Comparison of ENCODE assay signal across 8 mouse cellular contexts in genomic region chr9:20878041-20878709, GRCm38 (mm10). TPM values are rescaled to one million over a fixed set of nuclear protein-coding genes. Genes with fewer than 3 reads are reported as not detected.
DNase-seq lines count a peak whose midpoint lies in the region; ATAC-seq and TF ChIP-seq lines count a peak whose summit lies in the region.

No protein-coding gene starts in this region.

- intact Hi-C loops in heart, postnatal 25 days (cut with DNase I) = no loop called here

- ATAC-seq in forebrain, embryonic 15.5 days (replicated peaks) = peak; percentile 95
- ATAC-seq in neutrophil, adult 5-6 weeks (ENCODE audit: extremely low read depth, insufficient number of reproducible peaks, low FRiP score, poor library complexity, severe bottlenecking) = peak; percentile 73

- peak; percentile 97 for DNase-seq in ES-E14 (ENCODE audit: low read depth, low spot score)
- peak; percentile 100 for DNase-seq in cerebellum, adult 11-12 months
- peak; percentile 100 for DNase-seq in heart, postnatal 25 days (ENCODE audit: low spot score)
- peak; percentile 99 to 100 for DNase-seq in layer of hippocampus, adult 18-20 months (ENCODE audit: low spot score in 2 of 2)
- DNase-seq in lung, adult 2 months = peak; percentile 99
- peak; percentile 98 to 99 for DNase-seq in thymus, adult 18-20 months

- H3K27me3 ChIP-seq in forebrain, embryonic 15.5 days = no peaks in the 10 kb centered on the region

- H3K36me3 ChIP-seq in ES-E14 (ENCODE audit: control insufficient read depth, insufficient read depth, low read length, poor library complexity, severe bottlenecking) = peaks cover 7% of the 10 kb centered on the region; the same call in 1 of the 2 replicates
- H3K36me3 ChIP-seq in forebrain, embryonic 15.5 days = no peaks in the 10 kb centered on the region

- peak; percentile 70 for TF ChIP-seq CTCF in lung, adult 2 months (IDR thresholded peaks at IDR 0.05; ENCODE audit: insufficient read depth, low read length)

- H3K4me3 ChIP-seq in ES-E14 (ENCODE audit: insufficient read depth in 1 of 2, low read depth in 1 of 2, low read length in 2 of 2, poor library complexity in 1 of 2, severe bottlenecking in 1 of 2) = peak overlapping the region; percentile 66
- peak overlapping the region; percentile 48 for H3K4me3 ChIP-seq in forebrain, embryonic 15.5 days
- peak overlapping the region; percentile 68 for H3K4me3 ChIP-seq in lung, adult 2 months (replicated peaks; ENCODE audit: extremely low read depth, low read depth, low read length)

- peaks cover 0 to 8% of the 10 kb centered on the region in 2 experiments; a peak in 2 of 4 replicates for H3K4me1 ChIP-seq in ES-E14 (ENCODE audit: control insufficient read depth in 2 of 2, insufficient read depth in 2 of 2, low read length in 2 of 2, poor library complexity in 1 of 2)
- peaks cover 14% of the 10 kb centered on the region for H3K4me1 ChIP-seq in forebrain, embryonic 15.5 days
- H3K4me1 ChIP-seq in lung, adult 2 months (ENCODE audit: control insufficient read depth, insufficient read depth, low read length) = peaks cover 4% of the 10 kb centered on the region; the same call in 1 of the 2 replicates

- in situ Hi-C loops in ES-E14 (cut with MboI; ENCODE audit: low sequenced_read_pairs in 2 of 2, unreplicated experiment in 2 of 2) = no loop called here

- H3K4me2 ChIP-seq in forebrain, embryonic 15.5 days (replicated peaks) = peak overlapping the region; percentile 62

- H3K9me3 ChIP-seq in ES-E14 (ENCODE audit: control insufficient read depth, insufficient read depth, low read depth, low read length) = no peaks in the 10 kb centered on the region
- no peaks in the 10 kb centered on the region for H3K9me3 ChIP-seq in forebrain, embryonic 15.5 days

- H3K9ac ChIP-seq in ES-E14 (ENCODE audit: insufficient read depth, low read depth, low read length, poor library complexity, severe bottlenecking) = peak overlapping the region; percentile 84
- peak overlapping the region; percentile 72 for H3K9ac ChIP-seq in forebrain, embryonic 15.5 days (replicated peaks)

- peak overlapping the region; percentile 68 for H3K27ac ChIP-seq in ES-E14 (ENCODE audit: insufficient read depth, low read depth, low read length, poor library complexity, severe bottlenecking)
- H3K27ac ChIP-seq in forebrain, embryonic 15.5 days (replicated peaks) = peak overlapping the region; percentile 94

- peak; percentile 85 for TF ChIP-seq POLR2A in lung, adult 2 months (IDR thresholded peaks at IDR 0.05; ENCODE audit: borderline replicate concordance, extremely low read depth, low read depth, low read length)

- under 1% methylated on average over 69 of the region's 69 CpGs for WGBS in forebrain, embryonic 15.5 days
- WGBS in lung, adult 2 months = under 1% methylated on average over 69 of the region's 69 CpGs

TF ChIP-seq in ES-E14, 5 proteins besides CTCF, POLR2A, EP300 and RAD21:
- no peak for TF ChIP-seq ZC3H11A (IDR thresholded peaks at IDR 0.05; ENCODE audit: borderline replicate concordance, low read depth, low read length)
- TF ChIP-seq CHD2 (IDR thresholded peaks at IDR 0.05; ENCODE audit: low read depth, low read length) = no peak
- TF ChIP-seq HCFC1 (IDR thresholded peaks at IDR 0.05; ENCODE audit: borderline replicate concordance, insufficient read depth, low read length) = no peak
- TF ChIP-seq MAFK (IDR thresholded peaks at IDR 0.05; ENCODE audit: insufficient read depth, low read depth, low read length) = no peak
- no peak for TF ChIP-seq ZNF384 (IDR thresholded peaks at IDR 0.05; ENCODE audit: low read depth, low read length)

RNA-seq across cellular contexts. Expression of gene Angptl6, which starts 1.4 kb away (rescaled TPM):
- 4.1 and 4.4 TPM in 2 replicates for total RNA-seq in ES-E14 (2012; rRNA removed)
- 15.4 and 15.6 TPM in 2 replicates for polyA plus RNA-seq in forebrain, embryonic 15.5 days (2015; fragmentation: Nextera tagmentation; extraction: Ambion mirVana)
- 1 to 10 TPM; 3.2 to 3.3 TPM for total RNA-seq in heart, postnatal 25 days (2021)
- total RNA-seq in layer of hippocampus, adult 18-20 months (2021) = 10 to 100 TPM in 1 of 2 experiments, 1 to 10 TPM in 1; 9.9 to 10.6 TPM
- polyA plus RNA-seq in lung, adult 2 months (2012; rRNA removed) = 2.8 and 3.5 TPM in 2 replicates
- total RNA-seq in neutrophil, adult 5-6 weeks (2017) = 0.25 and 0.70 TPM in 2 replicates

RNA-seq across cellular contexts. Expression of gene A230050P20Rik, which starts 9.7 kb away (rescaled TPM):
- total RNA-seq in ES-E14 (2012; rRNA removed) = 8.3 and 16.5 TPM in 2 replicates
- polyA plus RNA-seq in forebrain, embryonic 15.5 days (2015; fragmentation: Nextera tagmentation; extraction: Ambion mirVana) = 2.9 and 3.5 TPM in 2 replicates
- total RNA-seq in heart, postnatal 25 days (2021) = 1 to 10 TPM; 4.0 to 4.2 TPM
- total RNA-seq in layer of hippocampus, adult 18-20 months (2021) = 10 to 100 TPM; 66.8 to 70.4 TPM
- polyA plus RNA-seq in lung, adult 2 months (2012; rRNA removed) = 95.9 and 105 TPM in 2 replicates
- total RNA-seq in neutrophil, adult 5-6 weeks (2017) = 21.3 and 23.1 TPM in 2 replicates

RNA-seq across cellular contexts. Expression of gene Ppan, which starts 9.8 kb away (rescaled TPM):
- total RNA-seq in ES-E14 (2012; rRNA removed) = 179 and 287 TPM in 2 replicates
- 57.1 and 59.0 TPM in 2 replicates for polyA plus RNA-seq in forebrain, embryonic 15.5 days (2015; fragmentation: Nextera tagmentation; extraction: Ambion mirVana)
- 1 to 10 TPM; 7.0 to 9.5 TPM for total RNA-seq in heart, postnatal 25 days (2021)
- total RNA-seq in layer of hippocampus, adult 18-20 months (2021) = 10 to 100 TPM; 24.1 to 25.3 TPM
- 36.2 and 49.8 TPM in 2 replicates for polyA plus RNA-seq in lung, adult 2 months (2012; rRNA removed)
- 42.1 and 48.9 TPM in 2 replicates for total RNA-seq in neutrophil, adult 5-6 weeks (2017)

RNA-seq across cellular contexts. Expression of gene Eif3g, which starts 20.2 kb away (rescaled TPM):
- 196 and 239 TPM in 2 replicates for total RNA-seq in ES-E14 (2012; rRNA removed)
- 267 and 288 TPM in 2 replicates for polyA plus RNA-seq in forebrain, embryonic 15.5 days (2015; fragmentation: Nextera tagmentation; extraction: Ambion mirVana)
- 100 to 1,000 TPM in 1 of 2 experiments, 10 to 100 TPM in 1; 97.8 to 100 TPM for total RNA-seq in heart, postnatal 25 days (2021)
- total RNA-seq in layer of hippocampus, adult 18-20 months (2021) = 100 to 1,000 TPM; 124 to 132 TPM
- polyA plus RNA-seq in lung, adult 2 months (2012; rRNA removed) = 88.4 and 93.6 TPM in 2 replicates
- total RNA-seq in neutrophil, adult 5-6 weeks (2017) = 91.0 and 92.9 TPM in 2 replicates

RNA-seq across cellular contexts. Expression of gene Rdh8, which starts 59.9 kb away (rescaled TPM):
- not detected in 2 replicates for total RNA-seq in ES-E14 (2012; rRNA removed)
- polyA plus RNA-seq in forebrain, embryonic 15.5 days (2015; fragmentation: Nextera tagmentation; extraction: Ambion mirVana) = not detected in 2 replicates
- not detected for total RNA-seq in heart, postnatal 25 days (2021)
- not detected for total RNA-seq in layer of hippocampus, adult 18-20 months (2021)
- not detected in 2 replicates for polyA plus RNA-seq in lung, adult 2 months (2012; rRNA removed)
- total RNA-seq in neutrophil, adult 5-6 weeks (2017) = not detected in 2 replicates

Comparison
In these comparisons a context has a peak if more than half of its experiments do, and no peak if none do; other contexts are left out.
1. Peak in every context shown above with its lines: DNase-seq, ATAC-seq, H3K4me3 ChIP-seq and H3K27ac ChIP-seq.